Mouse (Mus musculus): ENCODE results near the gene Shc3. TPM values are rescaled to one million over a fixed set of nuclear protein-coding genes. Genes with fewer than 3 reads are reported as not detected.

Shc3 gene
- total and polyA plus RNA-seq, 3 experiments: not detected

GRCm38 (mm10) chr13:51442922-51443321, 126.3 kb downstream of the Shc3 start:
- Histone ChIP-seq H3K79me2 (ENCODE audit: control insufficient read depth, insufficient read depth, low read length, poor library complexity) (no peaks in the 10 kb centered on the region), H3K4me3 (ENCODE audit: control insufficient read depth in 1 of 2, insufficient read depth in 1 of 2, low read depth in 2 of 2, low read length in 2 of 2) (no peak overlapping the region), H3K27me3 (ENCODE audit: control insufficient read depth in 1 of 2, insufficient read depth in 2 of 2, low read length in 2 of 2) (no peaks in the 10 kb centered on the region), H3K27ac (ENCODE audit: control insufficient read depth, low read depth, low read length) (no peak overlapping the region), H3K9me3 (replicated peaks; ENCODE audit: insufficient read depth, low read length) (no peaks in the 10 kb centered on the region), H3K9ac (ENCODE audit: control insufficient read depth, low read depth, low read length, poor library complexity, severe bottlenecking) (no peak overlapping the region), H3K36me3 (ENCODE audit: control insufficient read depth in 1 of 2, insufficient read depth in 2 of 2, low read length in 2 of 2) (no peaks in the 10 kb centered on the region), H3K4me1 (ENCODE audit: control insufficient read depth in 1 of 2, insufficient read depth in 2 of 2, low read length in 2 of 2) (no peaks in the 10 kb centered on the region)
- TF ChIP-seq MEF2A (IDR thresholded peaks at IDR 0.05; ENCODE audit: extremely low read depth, insufficient replicate concordance, low read depth, low read length, poor library complexity, severe bottlenecking) (no peak), KAT2A (conservative IDR thresholded peaks at IDR 0.05; ENCODE audit: low read depth, low read length) (no peak), EP300 (IDR thresholded peaks at IDR 0.05; ENCODE audit: low read depth in 1 of 2, low read length in 2 of 2) (no peak), HCFC1 (IDR thresholded peaks at IDR 0.05; ENCODE audit: low read depth, low read length) (no peak), SMC3 (IDR thresholded peaks at IDR 0.05; ENCODE audit: low read depth, low read length) (no peak), POLR2A (IDR thresholded peaks at IDR 0.05; ENCODE audit: control insufficient read depth in 1 of 2, insufficient read depth in 1 of 2, low read depth in 1 of 2, low read length in 2 of 2, poor library complexity in 1 of 2) (no peak), MXI1 (IDR thresholded peaks at IDR 0.05; ENCODE audit: low read depth, low read length) (no peak), MAX (IDR thresholded peaks at IDR 0.05; ENCODE audit: low read length) (no peak), ZMIZ1 (IDR thresholded peaks at IDR 0.05; ENCODE audit: low read depth, low read length) (no peak)
- DNase-seq (ENCODE audit: low read depth, low spot score): no peak

DNA sequence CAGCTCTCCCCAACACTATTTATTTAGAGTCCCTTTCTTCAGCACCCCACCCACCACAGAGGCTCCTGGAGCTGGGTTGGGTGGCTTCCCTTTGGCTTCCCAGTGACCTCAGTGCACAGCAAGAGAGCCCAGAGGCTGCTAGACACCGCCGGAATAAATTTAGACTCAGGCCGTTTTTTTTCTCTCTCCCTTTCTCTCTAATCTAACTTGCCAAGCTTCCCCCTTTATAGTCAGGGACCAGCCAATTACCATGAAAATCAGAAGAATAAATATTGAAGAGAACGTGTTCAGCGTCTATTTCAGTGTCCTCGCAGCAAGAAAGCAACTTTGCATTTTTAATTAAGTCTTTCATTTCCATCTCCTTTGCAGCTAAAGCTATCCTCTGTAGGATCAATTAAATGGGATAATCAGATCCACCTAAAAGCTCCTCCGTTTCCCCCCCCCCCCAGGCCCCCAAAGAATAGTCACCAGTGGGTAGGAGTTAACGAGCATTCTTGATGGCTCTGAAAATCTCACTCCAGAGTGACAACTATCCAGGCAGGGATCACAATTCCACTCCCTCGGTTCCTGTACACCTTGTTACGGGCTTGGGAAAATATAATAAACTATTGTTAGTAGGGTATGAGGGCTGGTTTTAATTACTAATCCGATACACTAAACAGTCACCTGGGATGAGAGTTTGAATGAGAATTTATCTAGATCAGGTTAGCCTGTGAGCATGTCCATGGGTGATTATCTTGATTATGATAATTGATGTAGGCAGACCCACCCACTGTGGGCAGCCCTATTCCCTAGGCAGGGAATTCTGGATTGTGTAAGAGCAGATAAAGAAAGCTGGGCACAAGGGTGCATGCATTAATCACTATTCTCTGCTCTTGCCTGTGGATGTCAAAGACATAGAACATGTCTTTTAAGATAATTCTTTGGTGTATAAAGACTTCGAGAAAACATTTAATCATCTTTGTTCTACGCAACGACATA, 131.8 kb downstream of the Shc3 start:
- no peaks in the 10 kb centered on the region for H3K27me3 ChIP-seq (ENCODE audit: control insufficient read depth in 1 of 2, insufficient read depth in 2 of 2, low read length in 2 of 2)
- H3K27ac ChIP-seq (ENCODE audit: control insufficient read depth, low read depth, low read length): no peak overlapping the region
- no peak for DNase-seq (ENCODE audit: low read depth, low spot score)
- H3K79me2 ChIP-seq (ENCODE audit: control insufficient read depth, insufficient read depth, low read length, poor library complexity): no peaks in the 10 kb centered on the region
- H3K9ac ChIP-seq (ENCODE audit: control insufficient read depth, low read depth, low read length, poor library complexity, severe bottlenecking): no peak overlapping the region
- H3K9me3 ChIP-seq (replicated peaks; ENCODE audit: insufficient read depth, low read length): no peaks in the 10 kb centered on the region
- H3K36me3 ChIP-seq (ENCODE audit: control insufficient read depth in 1 of 2, insufficient read depth in 2 of 2, low read length in 2 of 2): no peaks in the 10 kb centered on the region
- TF ChIP-seq POLR2A (IDR thresholded peaks at IDR 0.05; ENCODE audit: control insufficient read depth in 1 of 2, insufficient read depth in 1 of 2, low read depth in 1 of 2, low read length in 2 of 2, poor library complexity in 1 of 2): no peak
- no peak for TF ChIP-seq ELF1 (IDR thresholded peaks at IDR 0.05; ENCODE audit: low read depth, low read length)
- no peak for TF ChIP-seq CHD1 (IDR thresholded peaks at IDR 0.05; ENCODE audit: low read depth, low read length)
- TF ChIP-seq JUND (IDR thresholded peaks at IDR 0.05; ENCODE audit: low read depth, low read length): no peak
- no peak for TF ChIP-seq MYC (IDR thresholded peaks at IDR 0.05; ENCODE audit: low read depth, low read length)
- TF ChIP-seq CHD2 (IDR thresholded peaks at IDR 0.05; ENCODE audit: low read length): no peak
- no peak for TF ChIP-seq RAD21 (IDR thresholded peaks at IDR 0.05; ENCODE audit: low read depth, low read length)
- TF ChIP-seq NRF1 (IDR thresholded peaks at IDR 0.05; ENCODE audit: insufficient read depth, low read depth, low read length, poor library complexity, severe bottlenecking): no peak
- TF ChIP-seq MAX (IDR thresholded peaks at IDR 0.05; ENCODE audit: low read length): no peak
- TF ChIP-seq MXI1 (IDR thresholded peaks at IDR 0.05; ENCODE audit: low read depth, low read length): no peak
- no peak for TF ChIP-seq USF2 (IDR thresholded peaks at IDR 0.05; ENCODE audit: borderline replicate concordance in 1 of 2, insufficient read depth in 1 of 2, low read depth in 1 of 2, low read length in 2 of 2)
- no peaks in the 10 kb centered on the region for H3K4me1 ChIP-seq (ENCODE audit: control insufficient read depth in 1 of 2, insufficient read depth in 2 of 2, low read length in 2 of 2)
- H3K4me3 ChIP-seq (ENCODE audit: control insufficient read depth in 1 of 2, insufficient read depth in 1 of 2, low read depth in 2 of 2, low read length in 2 of 2): no peak overlapping the region
